Mouse (Mus musculus) kidney, adult 2 months (tissue): ENCODE data around the gene Hipk2. TPM values are rescaled to one million over a fixed set of nuclear protein-coding genes. Genes with fewer than 3 reads are reported as not detected.
"Not testable (repeated sequence)": the region's sequence is repeated elsewhere in the genome, so short reads cannot be mapped to it uniquely, and the experiment has no call there.

Source experiments
- DNase-seq: peaks from one replicate; pipeline ENCODE4 v3.0.0; 2021
- H3K27ac ChIP-seq: fragments of 200-500 bp; 2 replicates; pipeline ENCODE4 v1.5.1; 2012; ENCODE audit warnings: low read depth, low read length, control low read depth, inconsistent platforms; ENCODE audit not compliant: insufficient read depth
- H3K27me3 ChIP-seq: fragments of 200-500 bp; replicated peaks from 2 replicates; pipeline ENCODE4 v1.6.1; 2012; ENCODE audit warnings: mild to moderate bottlenecking, moderate library complexity, low read length, inconsistent platforms; ENCODE audit not compliant: control insufficient read depth, insufficient read depth
- H3K36me3 ChIP-seq: fragments of 200-500 bp; 2 replicates; pipeline ENCODE4 v1.6.1; 2012; ENCODE audit warnings: mild to moderate bottlenecking, moderate library complexity, low read length, inconsistent platforms; ENCODE audit not compliant: control insufficient read depth, insufficient read depth
- H3K4me1 ChIP-seq: fragments of 200-500 bp; 2 replicates; pipeline ENCODE4 v1.6.1; 2011; ENCODE audit warnings: low read length; ENCODE audit not compliant: control insufficient read depth, insufficient read depth
- H3K4me3 ChIP-seq: fragments of 200-500 bp; 2 replicates; pipeline ENCODE4 v1.5.1; 2011; ENCODE audit warnings: mild to moderate bottlenecking, low read depth, low read length, control low read depth; ENCODE audit not compliant: insufficient read depth
- CTCF ChIP-seq: fragments of 200-500 bp; conservative IDR thresholded peaks from 2 replicates; pipeline ENCODE4 v1.5.1; 2011; ENCODE audit warnings: low read depth, mild to moderate bottlenecking, control low read depth, low read length, moderate library complexity, mixed read lengths; ENCODE audit not compliant: insufficient read depth, insufficient read length
- POLR2A ChIP-seq: fragments of 200-500 bp; IDR thresholded peaks from one replicate; pipeline ENCODE4 v1.6.1; 2011; ENCODE audit warnings: low read depth, low read length, control low read depth
- WGBS: fragments of 180-500 bp; shearing (Covaris S2); methylation state at CpG from one replicate; pipeline ENCODE4 v1.1.7; 2018; 5-methylcytosine and 5-hydroxymethylcytosine counted together
- polyA plus RNA-seq: library from polyadenylated mRNA; depleted of rRNA; stranded (reverse); fragments of >200 nt; gene quantifications from 2 replicates; pipeline ENCODE4 v1.2.3, GENCODE M21; 2012; rRNA removed

Gene Hipk2
- polyA plus RNA-seq, 1 experiment = 46.4 TPM

GRCm38 (mm10) chr6:38671270-38671669 lies 204.7 kb downstream of the Hipk2 start:
- H3K4me3 ChIP-seq = no peak overlapping the region
- H3K27me3 ChIP-seq = no peaks in the 10 kb centered on the region
- TF ChIP-seq POLR2A (no peak), CTCF (no peak)
- DNase-seq = no peak
- 88% methylated on average over 7 of the region's 7 CpGs for WGBS
- no peaks in the 10 kb centered on the region for H3K4me1 ChIP-seq
- H3K27ac ChIP-seq = no peak overlapping the region
- H3K36me3 ChIP-seq = no peaks in the 10 kb centered on the region

GRCm38 (mm10) chr6:38670488-38670887 lies 205.5 kb downstream of the Hipk2 start:
- H3K36me3 ChIP-seq, DNase-seq, H3K27me3 ChIP-seq, H3K27ac ChIP-seq, H3K4me1 ChIP-seq, H3K4me3 ChIP-seq: not testable (repeated sequence)
- 100% methylated on average over 1 of the region's 1 CpGs for WGBS

DNA sequence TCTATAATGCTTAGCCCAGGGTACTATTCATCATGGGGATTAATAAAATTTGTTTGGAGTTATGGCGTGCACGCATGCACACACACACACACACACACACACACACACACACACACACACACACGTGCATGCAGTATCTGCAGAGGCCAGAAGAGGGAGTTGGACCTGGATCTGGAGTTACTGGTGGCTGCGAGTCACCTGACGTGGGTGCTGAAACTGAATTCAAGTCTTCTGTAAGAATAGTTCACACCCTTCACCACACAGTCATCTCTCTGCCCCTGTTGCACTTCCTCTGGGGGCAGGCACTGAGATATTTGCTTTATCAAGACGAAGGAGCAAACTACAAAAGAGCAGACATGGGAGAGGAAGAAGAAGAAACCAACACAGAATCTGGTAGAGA lies 206.4 kb downstream of the Hipk2 start:
- no peak for DNase-seq
- WGBS = 80% methylated on average over 6 of the region's 6 CpGs
- TF ChIP-seq CTCF (peak; percentile 30), POLR2A (no peak)

GRCm38 (mm10) chr6:38662714-38663615 lies 213.0 kb downstream of the Hipk2 start, which contains the start of gene Clec2l:
Gene Clec2l, plus strand, starts transcription at chr6:38663069.
- 1% methylated on average over 84 of the region's 84 CpGs for WGBS
- H3K36me3 ChIP-seq = no peaks in the 10 kb centered on the region
- TF ChIP-seq CTCF = no peak
- no peak for TF ChIP-seq POLR2A
- H3K27me3 ChIP-seq = peaks cover 3% of the 10 kb centered on the region; the same call in 1 of the 2 replicates
- no peak within 1 kb of the TSS for H3K27ac ChIP-seq
- peak within 1 kb of the TSS; percentile 47 for H3K4me3 ChIP-seq
- H3K4me1 ChIP-seq = no peaks in the 10 kb centered on the region
- no peak for DNase-seq

More for the DNA sequence above, 206.4 kb downstream of the Hipk2 start:
- no peak overlapping the region for H3K4me3 ChIP-seq
- no peaks in the 10 kb centered on the region for H3K36me3 ChIP-seq
- no peaks in the 10 kb centered on the region for H3K4me1 ChIP-seq
- no peaks in the 10 kb centered on the region for H3K27me3 ChIP-seq
- H3K27ac ChIP-seq = no peak overlapping the region

GRCm38 (mm10) chr6:38661626-38662025 lies 214.3 kb downstream of the Hipk2 start:
- H3K4me3 ChIP-seq = no peak overlapping the region
- DNase-seq = no peak
- no peaks in the 10 kb centered on the region for H3K4me1 ChIP-seq
- H3K27me3 ChIP-seq = peaks cover 3% of the 10 kb centered on the region; the same call in 1 of the 2 replicates
- WGBS = 95% methylated on average over 4 of the region's 4 CpGs
- no peak for TF ChIP-seq POLR2A
- no peak for TF ChIP-seq CTCF
- no peaks in the 10 kb centered on the region for H3K36me3 ChIP-seq
- H3K27ac ChIP-seq = no peak overlapping the region

GRCm38 (mm10) chr6:38650263-38650937 lies 225.6 kb downstream of the Hipk2 start:
- TF ChIP-seq POLR2A = no peak
- TF ChIP-seq CTCF = peak; percentile 95
- 38% methylated on average over 14 of the region's 14 CpGs for WGBS
- H3K27ac ChIP-seq = no peak overlapping the region
- H3K27me3 ChIP-seq = no peaks in the 10 kb centered on the region
- H3K4me3 ChIP-seq = no peak overlapping the region
- no peaks in the 10 kb centered on the region for H3K4me1 ChIP-seq
- H3K36me3 ChIP-seq = no peaks in the 10 kb centered on the region
- DNase-seq = peak; percentile 72

DNA sequence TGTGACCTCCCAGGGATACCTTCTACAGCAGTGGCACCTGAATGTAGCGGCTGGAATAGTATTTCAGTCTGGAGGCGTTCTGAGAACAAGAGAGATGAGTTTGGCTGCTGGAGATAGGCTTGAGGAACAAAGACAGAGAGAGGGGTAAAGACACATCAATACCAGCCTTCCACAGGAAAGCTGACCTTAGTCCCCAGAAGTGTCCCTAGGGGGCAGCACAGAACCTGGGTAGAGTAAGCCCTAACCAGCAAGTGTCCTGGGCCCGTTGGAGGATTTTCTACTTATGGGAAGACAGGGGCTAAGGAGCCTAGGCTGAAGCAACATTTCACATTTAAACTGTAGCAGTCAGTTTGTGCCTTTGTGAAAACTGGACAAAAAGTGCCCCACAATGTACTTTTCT lies 226.4 kb downstream of the Hipk2 start:
- WGBS = 74% methylated on average over 3 of the region's 3 CpGs
- DNase-seq = no peak
- no peaks in the 10 kb centered on the region for H3K36me3 ChIP-seq
- TF ChIP-seq POLR2A (no peak), CTCF (peak; percentile 31; the same call in 1 of the 2 replicates)
- no peak overlapping the region for H3K4me3 ChIP-seq
- H3K27me3 ChIP-seq = no peaks in the 10 kb centered on the region
- H3K4me1 ChIP-seq = no peaks in the 10 kb centered on the region
- no peak overlapping the region for H3K27ac ChIP-seq

Other genes with a start within 250 kb of the Hipk2 start
- 2.3 and 3.7 TPM in 2 replicates for gene Klrg2, start 238.9 kb downstream of the Hipk2 start, polyA plus RNA-seq
- 0.61 and 0.66 TPM in 2 replicates for gene Clec2l, start 213.1 kb downstream of the Hipk2 start, polyA plus RNA-seq
- gene Tbxas1, start 761 bp downstream of the Hipk2 start, polyA plus RNA-seq = 19.5 and 21.5 TPM in 2 replicates
- 18.8 and 20.1 TPM in 2 replicates for gene Parp12, start 242.2 kb upstream of the Hipk2 start, polyA plus RNA-seq